Mouse (Mus musculus) forelimb bud, embryonic 11.5 days (tissue): ENCODE results near the gene Slc25a5.

Experiments used
- DNase-seq: peaks from one replicate; pipeline ENCODE4 v3.0.0-alpha.2; 2012; ENCODE audit warnings: low read depth, low spot score

Gene Slc25a5

GRCm38 (mm10) chrX:36799131-36799879 is 3.9 kb downstream of the Slc25a5 start:
- no peak for DNase-seq

GRCm38 (mm10) chrX:36803189-36803588 is 7.7 kb downstream of the Slc25a5 start:
- no peak for DNase-seq

- no peak for DNase-seq
Measured at GRCm38 (mm10) chrX:36804196-36804595, 8.7 kb downstream of the Slc25a5 start.

- DNase-seq, result no peak
Measured at GRCm38 (mm10) chrX:36805466-36806235, 10.2 kb downstream of the Slc25a5 start.

DNA sequence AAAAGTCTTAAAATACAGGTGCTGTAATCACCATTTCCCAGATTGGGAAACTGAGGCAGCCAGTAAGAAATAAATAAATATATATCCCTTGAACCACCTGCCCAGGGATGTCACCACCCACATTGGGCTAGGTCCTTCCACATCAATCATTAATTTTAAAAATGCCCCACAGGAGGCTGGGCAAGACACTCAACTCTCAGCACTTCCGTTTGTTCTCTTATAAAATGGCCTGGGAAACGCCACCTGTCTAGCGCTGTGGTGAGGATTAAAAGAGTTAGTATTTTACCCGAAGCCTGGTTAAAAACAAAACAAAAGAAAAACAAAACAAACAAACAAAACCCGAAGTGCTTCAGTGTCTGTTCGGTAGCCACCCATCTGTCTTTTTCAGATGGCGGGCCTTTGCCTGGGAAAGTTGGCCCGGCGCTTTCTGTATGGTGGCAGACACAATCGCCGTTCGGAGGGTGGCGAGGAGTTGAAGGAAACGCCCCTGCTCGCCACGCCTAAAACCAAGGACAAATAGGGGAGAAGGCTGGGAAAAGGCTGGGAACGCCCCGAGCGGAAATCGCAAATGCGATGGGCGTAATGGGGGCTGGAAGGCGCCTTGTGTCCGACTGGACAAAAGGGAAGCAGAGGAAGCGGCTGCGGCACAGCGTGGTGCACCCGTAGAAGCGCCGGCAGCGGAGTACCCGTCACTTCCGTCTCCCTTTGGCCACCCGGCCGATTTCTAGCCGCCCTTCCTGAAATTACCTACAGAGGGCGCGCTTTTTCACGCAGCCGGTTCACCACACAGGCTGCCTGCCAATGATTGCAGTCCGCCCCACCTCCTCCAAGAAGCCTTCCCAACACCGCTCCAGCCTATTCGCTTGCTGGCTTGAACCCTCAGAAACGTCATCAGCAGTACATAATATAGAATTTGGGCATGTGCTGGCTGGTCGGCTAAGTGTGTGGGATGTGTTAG is 12.2 kb downstream of the Slc25a5 start:
- peak; percentile 87 for DNase-seq

DNA sequence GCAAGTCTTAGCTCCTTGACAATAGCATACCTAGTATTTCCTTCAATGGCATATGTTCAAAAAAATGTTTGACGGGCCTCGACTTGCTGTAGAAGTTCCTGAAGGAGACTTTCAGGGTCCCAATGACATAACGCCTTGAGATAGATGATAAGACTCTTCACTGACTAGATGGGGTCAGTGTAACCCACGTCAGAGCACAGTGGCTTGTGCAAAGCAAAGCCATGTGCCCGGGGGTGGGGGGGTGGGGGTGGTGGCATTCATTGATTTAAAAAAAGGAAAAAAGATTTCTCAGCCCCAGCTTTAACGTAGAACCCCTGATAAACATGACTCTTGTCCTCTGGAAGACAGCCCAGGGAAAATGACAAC is 12.8 kb downstream of the Slc25a5 start:
- DNase-seq, result no peak

- DNase-seq, result no peak
Measured at GRCm38 (mm10) chrX:36811377-36811776, 15.9 kb downstream of the Slc25a5 start.

DNA sequence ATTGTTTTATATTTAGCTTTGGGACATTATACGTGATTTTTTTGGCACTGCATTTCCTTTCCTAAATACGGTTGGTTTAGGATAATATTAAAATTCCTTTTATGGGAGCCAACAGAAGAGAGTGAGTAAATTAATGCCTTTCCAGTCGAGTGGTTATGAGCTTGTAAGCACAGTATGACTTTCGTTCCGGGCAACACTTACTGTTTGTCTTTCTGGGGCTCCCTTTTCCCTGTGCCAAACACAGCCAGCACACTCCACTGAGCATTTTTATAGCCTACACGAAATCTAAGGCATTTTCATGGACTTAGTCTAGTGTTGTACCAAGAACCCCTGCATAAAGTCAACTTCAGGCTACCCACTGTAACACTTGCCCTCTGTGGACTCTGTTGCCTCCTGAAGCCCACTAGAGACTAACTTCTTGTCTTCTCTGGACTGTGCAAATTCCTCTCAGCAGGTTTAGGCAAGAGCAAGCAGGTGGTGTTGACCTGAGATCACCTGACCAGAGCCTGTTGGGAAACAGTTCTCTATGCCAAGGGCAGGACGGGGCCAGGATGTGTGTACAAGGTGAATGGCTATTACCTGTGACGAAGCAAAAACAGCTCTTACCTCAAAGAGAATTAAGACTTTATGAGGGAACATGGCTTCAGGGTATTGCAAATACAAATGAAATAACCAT is 18.8 kb downstream of the Slc25a5 start:
- DNase-seq, result no peak

GRCm38 (mm10) chrX:36815022-36815421 is 19.6 kb downstream of the Slc25a5 start:
- DNase-seq, result no peak

GRCm38 (mm10) chrX:36815439-36815838 is 20.0 kb downstream of the Slc25a5 start:
- DNase-seq, result no peak

DNA sequence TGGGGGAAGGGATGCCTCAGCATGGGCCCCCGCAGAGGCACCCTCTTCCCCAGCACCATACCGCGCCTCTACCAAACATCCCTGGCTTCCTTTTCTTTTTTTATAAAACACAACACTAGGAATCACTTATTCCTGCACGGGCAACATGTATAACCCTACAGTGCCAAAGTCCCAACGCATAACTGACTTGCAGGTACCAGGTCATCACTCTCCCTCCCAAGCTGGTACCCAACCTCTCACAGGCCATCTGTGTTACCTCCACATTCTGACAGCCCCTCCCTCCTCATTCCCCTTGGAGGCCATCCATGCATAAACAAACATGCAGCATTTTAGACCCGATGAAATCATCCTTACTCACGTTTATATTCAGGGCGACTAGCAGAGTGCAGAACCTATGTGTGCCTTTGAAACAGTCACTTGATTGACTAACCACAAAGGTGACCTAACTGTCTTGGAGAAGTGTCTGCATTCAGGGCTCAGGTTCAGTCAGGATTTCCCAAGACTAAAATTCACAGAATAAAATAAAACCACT is 21.0 kb downstream of the Slc25a5 start:
- no peak for DNase-seq

DNA sequence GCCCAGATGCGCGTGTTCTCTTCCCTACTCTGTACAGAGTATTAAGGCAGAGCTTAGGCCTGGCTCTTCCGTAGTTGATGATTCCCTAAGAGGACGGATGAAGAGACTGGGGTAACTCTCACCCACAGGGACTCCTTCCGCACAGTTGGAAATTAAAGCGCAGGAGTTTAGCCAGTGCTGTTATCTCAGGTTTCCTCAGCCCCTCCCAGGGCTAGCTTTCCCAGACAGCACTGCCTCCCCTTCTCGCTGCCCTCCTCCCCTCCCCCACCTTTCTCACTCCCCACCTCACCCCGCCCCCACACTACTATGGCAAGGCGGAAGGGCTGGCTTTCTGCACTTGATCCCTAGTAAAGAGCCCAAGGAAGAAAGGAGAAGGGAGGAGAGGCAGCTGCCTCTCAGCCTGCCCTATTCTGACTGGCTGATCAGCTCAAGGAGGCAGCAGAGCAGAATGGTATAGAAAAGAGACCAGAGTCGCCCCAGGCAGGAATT is 21.5 kb downstream of the Slc25a5 start:
- DNase-seq, result peak; percentile 69

GRCm38 (mm10) chrX:36819575-36819974 is 24.1 kb downstream of the Slc25a5 start:
- DNase-seq, result no peak

DNA sequence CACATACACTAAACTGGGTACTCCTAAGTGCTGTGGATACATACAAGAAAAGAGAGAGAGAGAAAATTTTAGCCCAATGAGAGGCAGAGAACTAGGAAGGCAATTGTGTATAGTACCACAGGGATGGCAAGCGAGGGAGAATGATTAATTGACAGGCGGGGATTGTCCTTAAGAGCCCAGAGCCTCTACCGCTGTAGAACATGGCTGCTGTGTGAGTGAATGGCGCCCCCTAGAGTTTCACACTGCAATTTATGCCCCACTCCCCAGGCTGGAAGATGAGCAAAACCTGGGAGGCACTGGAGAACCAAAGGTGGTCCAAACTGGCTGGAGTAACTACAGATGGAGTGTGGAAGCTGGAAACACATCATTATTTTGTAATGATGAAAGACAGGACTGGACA is 24.8 kb downstream of the Slc25a5 start:
- DNase-seq, result no peak

DNA sequence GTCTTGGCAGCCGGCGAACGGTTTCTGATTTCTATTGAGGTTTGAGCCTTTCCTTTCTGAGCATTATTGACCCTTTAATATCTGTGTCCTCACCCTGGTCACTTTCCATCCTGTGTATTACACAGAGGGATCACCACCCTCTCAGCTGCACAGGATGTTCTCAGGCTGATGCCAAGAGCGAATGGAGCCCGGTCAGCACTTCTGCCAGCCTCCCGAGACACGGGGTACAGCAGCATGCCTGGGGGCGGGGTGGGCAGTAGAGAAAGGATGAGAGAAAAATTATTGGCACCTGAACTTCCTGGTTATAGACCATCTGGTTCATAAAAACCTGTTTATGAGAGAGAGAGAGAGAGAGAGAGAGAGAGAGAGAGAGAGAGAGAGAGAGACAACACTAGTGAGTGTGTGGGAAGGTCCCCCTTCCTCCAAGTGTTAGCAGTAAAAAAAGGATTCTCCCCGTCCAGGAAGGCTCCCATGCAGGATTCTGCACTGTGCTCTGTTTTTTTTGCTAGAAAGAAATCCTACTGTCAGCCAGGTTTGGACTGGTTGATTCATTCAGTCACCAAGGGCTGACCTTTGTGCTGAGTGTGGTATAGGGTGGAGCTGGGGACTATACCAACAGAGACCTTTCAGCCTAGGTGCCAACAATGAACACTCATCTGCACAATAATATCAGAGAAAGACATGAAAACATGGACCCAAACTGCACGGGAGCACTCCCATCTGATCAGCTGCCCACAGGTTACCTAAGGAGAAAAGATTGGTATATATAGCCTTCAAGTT is 28.7 kb downstream of the Slc25a5 start:
- no peak for DNase-seq

DNA sequence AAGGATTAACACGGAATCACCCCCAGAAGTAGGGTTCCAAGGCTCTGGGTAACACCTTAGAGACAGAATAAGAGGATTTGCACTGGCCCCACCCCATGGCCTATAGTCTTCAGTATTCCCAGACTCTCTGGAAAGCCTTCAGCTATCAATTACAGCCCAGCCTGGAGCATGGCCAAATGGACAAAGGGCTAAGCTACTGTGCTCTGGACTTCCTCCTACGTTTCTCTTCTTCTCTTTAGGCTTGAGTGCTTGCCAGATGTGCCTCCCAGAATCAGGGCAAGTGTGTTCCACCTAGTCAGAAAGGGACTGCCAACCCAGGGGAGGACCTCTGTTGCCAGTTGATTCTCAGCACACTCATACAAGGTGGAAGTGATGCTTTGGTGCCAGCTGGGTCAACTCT is 29.6 kb downstream of the Slc25a5 start:
- DNase-seq, result no peak

- no peak for DNase-seq
Measured at GRCm38 (mm10) chrX:36826873-36827272, 31.4 kb downstream of the Slc25a5 start.

DNA sequence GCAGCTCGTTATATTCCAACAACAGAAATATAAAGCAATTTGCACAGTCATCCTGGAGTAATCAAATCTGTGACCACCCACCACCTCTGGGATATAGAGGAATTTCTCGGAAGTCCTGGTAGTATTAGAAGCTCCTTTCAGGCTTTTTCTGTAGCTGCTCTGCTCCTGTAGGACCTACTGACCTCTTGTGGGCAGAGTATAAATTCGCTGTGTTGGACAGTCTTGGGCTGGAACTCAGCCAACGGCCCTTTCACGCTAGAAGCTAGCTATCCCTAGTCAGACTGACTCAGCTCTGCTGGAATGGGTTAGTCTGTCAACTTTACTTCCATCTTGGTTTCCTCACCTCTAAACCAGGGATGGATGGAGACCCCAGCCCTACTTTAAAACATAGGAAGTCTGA is 34.8 kb downstream of the Slc25a5 start:
- DNase-seq, result no peak

DNA sequence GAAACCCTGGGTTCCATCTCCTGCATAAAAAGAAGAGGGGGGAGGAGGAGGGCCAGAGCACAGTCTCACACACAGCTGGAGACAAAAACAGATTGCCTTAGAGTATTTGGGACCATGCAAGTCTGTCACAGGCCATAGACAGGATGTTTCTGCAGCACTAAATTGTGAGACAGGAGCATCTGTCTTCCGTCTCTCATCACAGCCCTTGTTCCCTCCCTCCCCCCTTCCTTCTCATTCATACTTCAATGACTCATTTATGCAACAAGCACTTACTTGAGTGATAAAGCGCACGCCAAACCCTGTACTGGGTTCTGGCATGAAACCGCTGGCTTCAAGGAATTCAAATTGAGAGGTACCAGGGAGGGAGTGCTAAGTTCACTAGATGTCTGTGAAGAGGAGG is 36.2 kb downstream of the Slc25a5 start:
- DNase-seq, result no peak

DNA sequence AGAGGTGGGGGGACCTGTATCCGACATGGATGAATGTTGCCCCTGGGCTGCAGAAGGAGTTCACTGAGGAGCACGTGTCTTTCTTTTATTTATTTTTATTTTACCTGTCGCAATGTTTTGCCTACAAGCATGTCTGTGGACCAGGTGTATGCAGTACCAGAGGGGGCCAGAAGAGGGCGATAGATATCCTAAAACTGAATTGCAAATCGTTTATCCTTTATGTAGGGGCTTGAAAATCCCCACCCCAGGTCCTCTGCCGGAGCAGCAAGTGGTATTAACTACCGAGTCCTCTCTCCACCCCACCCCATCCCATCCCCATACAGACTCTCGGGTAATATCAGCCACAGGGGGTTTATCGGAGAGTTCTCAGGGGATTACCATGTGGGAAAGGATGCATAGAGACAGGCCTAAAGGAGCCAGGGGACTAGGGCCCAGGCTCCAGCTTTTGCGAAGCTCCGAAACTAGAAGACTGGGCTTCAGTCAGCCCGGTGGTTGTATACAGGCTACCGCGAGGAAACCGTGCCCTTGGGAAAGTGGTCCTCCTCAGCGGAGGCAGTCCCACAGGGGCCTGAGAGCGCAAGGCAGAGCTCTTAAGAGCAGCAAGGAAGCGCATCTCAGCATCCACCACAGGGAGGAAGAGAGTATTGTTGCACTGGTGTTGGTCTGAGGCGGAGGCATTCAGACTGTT is 38.1 kb downstream of the Slc25a5 start:
- DNase-seq, result peak; percentile 82
